Mouse (Mus musculus) liver (tissue): ENCODE data around the gene Sh3yl1.

Experiments used
- DNase-seq: peaks from one replicate; pipeline ENCODE4 v3.0.0-alpha.2; 2020; ENCODE audit warnings: mixed read lengths

Sh3yl1 gene

DNA sequence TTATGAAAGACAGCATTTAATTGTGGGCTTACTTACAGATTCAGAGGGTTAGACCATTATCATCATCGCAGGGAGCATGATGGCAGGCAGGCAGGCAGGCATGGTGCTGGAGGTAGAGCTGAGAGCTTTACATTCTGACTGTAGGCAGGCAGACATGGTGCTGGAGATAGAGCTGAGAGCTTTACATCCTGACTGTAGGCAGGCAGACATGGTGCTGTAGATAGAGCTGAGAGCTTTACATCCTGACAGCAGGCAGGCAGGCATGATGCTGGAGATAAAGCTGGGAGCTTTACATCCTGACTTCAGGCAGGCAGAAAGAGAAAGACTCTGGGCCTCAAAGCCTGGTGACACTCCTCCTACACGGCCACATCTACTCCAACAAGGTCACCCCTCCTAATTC is 59.2 kb downstream of the Sh3yl1 start:
- no peak for DNase-seq

DNA sequence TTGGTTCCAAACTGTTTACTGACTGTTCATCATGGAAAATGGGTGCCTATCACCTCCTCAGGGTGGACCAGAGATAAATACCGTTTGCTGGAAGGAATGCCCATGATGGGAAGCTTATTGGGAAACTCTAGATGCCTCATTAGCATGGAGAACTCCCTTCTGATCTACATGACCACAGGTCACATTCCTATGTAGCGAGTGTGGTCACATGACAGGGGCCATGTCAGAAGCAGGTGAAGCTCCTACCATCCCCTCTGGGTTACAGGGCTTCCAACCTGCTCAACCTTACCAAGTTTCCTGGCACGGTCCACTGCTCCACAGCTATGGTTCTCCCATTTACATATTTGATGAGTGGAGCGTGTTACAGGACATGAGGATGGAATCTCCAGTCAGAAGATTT is 92.3 kb downstream of the Sh3yl1 start:
- DNase-seq = no peak

DNA sequence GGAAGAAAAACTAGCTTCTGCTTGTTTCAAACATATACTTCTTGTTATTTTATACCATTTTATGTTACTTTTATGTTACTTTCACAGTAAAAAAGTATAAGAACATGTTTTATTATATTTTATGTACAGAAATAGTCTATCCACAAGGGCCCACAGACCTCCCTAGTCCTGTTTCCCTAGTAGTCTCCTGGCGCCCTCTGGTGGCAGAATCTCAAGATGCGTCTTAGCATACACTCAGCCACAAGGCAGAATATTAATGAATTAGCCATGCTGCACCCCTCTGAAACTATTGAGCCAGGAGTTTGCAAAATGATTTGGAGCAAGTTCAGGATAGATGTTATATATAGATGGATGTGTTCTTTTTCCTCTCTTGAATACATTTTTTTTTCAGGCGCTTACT is 93.5 kb downstream of the Sh3yl1 start:
- DNase-seq = peak; percentile 87

DNA sequence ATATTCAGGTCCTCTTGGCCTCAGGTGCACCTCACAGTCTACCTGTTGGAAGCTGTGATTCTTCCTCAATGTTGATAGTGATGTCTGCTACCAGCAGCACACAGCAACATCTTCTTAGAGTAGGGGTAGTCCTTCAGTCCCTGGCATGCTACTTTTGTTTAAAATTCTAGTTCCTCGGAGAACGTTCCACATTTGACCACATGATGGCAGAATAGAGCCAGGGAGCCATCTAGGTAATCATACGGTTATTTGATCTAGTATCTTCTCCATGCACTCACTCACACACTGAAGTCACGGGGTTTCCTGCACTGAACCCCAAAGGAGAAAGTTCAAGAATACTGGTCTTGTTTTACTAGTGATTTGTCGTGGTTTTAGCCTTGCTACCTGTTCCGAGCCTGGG is 96.7 kb downstream of the Sh3yl1 start:
- peak; percentile 16 for DNase-seq
